Mouse (Mus musculus) G1E (cell line): ENCODE measurements around the gene Rnase12.

Source experiments
- CTCF ChIP-seq: IDR thresholded peaks from 2 replicates; pipeline ENCODE4 v1.5.1; 2012; ENCODE audit warnings: low read depth, low read length, inconsistent platforms, mixed read lengths
- GATA1 ChIP-seq: IDR thresholded peaks from 2 replicates; pipeline ENCODE4 v1.6.1; 2012; ENCODE audit warnings: borderline replicate concordance, low read length, inconsistent platforms, mixed read lengths
- GATA2 ChIP-seq: IDR thresholded peaks from 2 replicates; pipeline ENCODE4 v1.6.1; 2012; ENCODE audit warnings: low read depth, low read length, inconsistent platforms, borderline replicate concordance
- POLR2AphosphoS5 ChIP-seq: IDR thresholded peaks from 2 replicates; pipeline ENCODE4 v1.6.1; 2012; ENCODE audit warnings: low read depth, low read length, inconsistent platforms; ENCODE audit not compliant: insufficient replicate concordance
- TAL1 ChIP-seq: conservative IDR thresholded peaks from 2 replicates; pipeline ENCODE4 v1.6.1; 2012; ENCODE audit warnings: low read depth, low read length, inconsistent platforms, mixed read lengths

- TF ChIP-seq CTCF (no peak), TAL1 (no peak), GATA1 (no peak), POLR2AphosphoS5 (no peak), GATA2 (no peak)
Measured at GRCm38 (mm10) chr14:51074335-51074734, 16.9 kb upstream of the Rnase12 start, which contains the start of gene Olfr750.
